Mouse (Mus musculus): Measurements from ENCODE around the gene Ddah1.

Gene Ddah1

GRCm38 (mm10) chr3:145758561-145759378, at the start of gene Ddah1:
Gene Ddah1, plus strand, starts transcription at chr3:145758675.
- DNase-seq (ENCODE audit: low spot score in 2 of 2): no peak

DNA sequence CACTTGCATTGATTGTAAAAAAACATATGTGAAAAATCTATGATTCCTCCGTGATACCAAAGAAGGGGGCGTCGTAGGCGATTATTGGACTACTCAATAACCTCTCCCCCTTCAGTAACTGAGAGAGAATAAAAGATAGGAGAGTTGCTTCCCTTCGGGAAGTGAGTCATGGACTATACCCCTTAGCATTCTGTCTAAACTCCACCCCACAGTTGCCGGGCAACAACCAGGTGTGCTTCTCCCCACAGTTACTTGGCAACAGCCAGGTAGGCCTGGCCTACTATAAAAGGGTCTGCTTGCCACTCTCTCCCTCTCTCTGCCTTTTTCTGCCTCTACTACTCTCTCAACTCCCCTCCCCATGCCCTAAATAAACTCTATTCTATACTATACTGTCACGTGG, 42.6 kb upstream of the Ddah1 start:
- no peak for DNase-seq (ENCODE audit: low spot score in 2 of 2)

- DNase-seq (ENCODE audit: low spot score in 2 of 2): no peak
These were observed 38.8 kb upstream of the Ddah1 start for GRCm38 (mm10) chr3:145719660-145720059.

GRCm38 (mm10) chr3:145725078-145725477, 33.4 kb upstream of the Ddah1 start:
- no peak for DNase-seq (ENCODE audit: low spot score in 2 of 2)

- no peak for DNase-seq (ENCODE audit: low spot score in 2 of 2)
These were observed 30.1 kb upstream of the Ddah1 start for GRCm38 (mm10) chr3:145728336-145728735.

DNA sequence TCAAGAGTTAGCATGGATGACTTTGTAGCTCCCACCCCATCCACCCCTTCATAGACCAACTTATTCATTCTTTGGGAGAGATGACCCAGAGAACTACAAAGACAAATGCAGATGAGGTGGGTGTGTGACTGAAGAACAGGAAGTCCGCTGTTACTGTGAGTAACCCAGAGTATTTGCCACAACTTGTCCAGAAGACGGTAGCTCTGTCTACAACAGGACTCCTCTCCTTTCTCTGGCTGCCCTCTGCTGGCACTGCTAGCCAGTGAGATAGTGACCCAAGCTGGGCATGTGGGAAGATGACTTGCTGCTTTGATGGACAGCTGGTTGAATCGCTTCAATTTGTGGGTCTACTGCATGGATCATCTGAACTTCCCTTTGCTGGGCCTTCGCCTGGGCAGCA, 28.9 kb upstream of the Ddah1 start:
- no peak for DNase-seq (ENCODE audit: low spot score in 2 of 2)

DNA sequence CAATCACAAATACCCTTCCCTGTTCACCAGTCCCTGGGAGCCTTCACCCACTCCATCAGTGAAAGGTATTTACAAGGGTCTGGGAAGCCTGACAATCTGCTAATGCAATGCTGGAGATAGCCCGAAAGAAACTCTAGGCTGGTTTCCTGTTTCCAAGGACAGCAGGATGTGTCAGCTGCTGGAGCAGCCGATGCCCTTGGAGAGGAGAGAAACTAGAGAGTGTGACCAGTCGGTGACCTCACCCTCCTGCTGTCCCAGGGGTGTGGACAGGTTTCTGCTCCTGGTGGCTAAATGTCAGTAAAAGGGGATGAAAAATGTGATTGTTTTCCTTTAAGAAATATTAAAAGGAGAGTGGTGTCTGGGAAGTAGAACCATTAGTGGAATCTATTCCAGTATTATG, 28.4 kb upstream of the Ddah1 start:
- DNase-seq (ENCODE audit: low spot score in 2 of 2): no peak

GRCm38 (mm10) chr3:145734857-145735256, 23.6 kb upstream of the Ddah1 start:
- DNase-seq (ENCODE audit: low spot score in 2 of 2): no peak

- DNase-seq (ENCODE audit: low spot score in 2 of 2): no peak
These were observed 21.9 kb upstream of the Ddah1 start for GRCm38 (mm10) chr3:145736562-145736961.

DNA sequence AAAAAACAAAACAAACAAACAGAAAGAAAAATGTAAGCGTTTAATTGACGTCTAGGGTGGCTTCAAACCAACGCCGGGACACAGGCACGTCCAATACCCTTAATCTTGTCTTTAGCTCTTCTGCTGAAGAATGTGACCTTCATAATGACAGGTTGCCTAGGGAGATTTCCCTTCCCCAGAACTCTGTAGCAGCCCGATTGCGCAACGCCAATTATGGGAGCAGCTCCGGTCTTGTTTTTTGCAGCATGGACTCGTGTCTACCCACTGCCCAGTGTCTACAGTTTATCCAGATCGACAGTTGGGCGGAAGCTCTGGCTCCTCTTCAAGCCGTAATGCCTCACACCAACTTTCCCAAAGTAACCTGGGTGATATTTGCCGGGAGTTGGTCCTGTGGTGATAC, 19.8 kb upstream of the Ddah1 start:
- DNase-seq (ENCODE audit: low spot score in 2 of 2): no peak

DNA sequence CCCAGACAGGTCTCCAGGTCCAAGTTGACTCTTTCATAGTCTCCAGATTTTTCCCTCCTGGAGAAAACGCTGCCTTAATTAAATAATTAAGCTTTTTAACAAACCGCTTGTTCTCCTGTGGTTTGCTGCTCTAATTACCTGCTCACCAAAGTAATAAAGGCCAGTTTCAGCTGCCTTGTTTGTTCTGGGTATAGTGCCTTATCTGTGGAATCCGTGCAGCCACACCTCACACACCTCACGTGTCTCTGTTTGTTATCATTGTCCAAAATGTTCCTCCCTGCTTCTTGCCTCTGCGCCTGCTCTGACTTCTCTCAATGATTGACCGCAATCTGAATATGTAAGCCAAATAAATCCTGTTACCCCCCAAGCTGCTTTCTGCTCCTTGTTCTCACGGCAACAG, 18.6 kb upstream of the Ddah1 start:
- no peak for DNase-seq (ENCODE audit: low spot score in 2 of 2)

- no peak for DNase-seq (ENCODE audit: low spot score in 2 of 2)
These were observed 15.4 kb upstream of the Ddah1 start for GRCm38 (mm10) chr3:145743050-145743449.

DNA sequence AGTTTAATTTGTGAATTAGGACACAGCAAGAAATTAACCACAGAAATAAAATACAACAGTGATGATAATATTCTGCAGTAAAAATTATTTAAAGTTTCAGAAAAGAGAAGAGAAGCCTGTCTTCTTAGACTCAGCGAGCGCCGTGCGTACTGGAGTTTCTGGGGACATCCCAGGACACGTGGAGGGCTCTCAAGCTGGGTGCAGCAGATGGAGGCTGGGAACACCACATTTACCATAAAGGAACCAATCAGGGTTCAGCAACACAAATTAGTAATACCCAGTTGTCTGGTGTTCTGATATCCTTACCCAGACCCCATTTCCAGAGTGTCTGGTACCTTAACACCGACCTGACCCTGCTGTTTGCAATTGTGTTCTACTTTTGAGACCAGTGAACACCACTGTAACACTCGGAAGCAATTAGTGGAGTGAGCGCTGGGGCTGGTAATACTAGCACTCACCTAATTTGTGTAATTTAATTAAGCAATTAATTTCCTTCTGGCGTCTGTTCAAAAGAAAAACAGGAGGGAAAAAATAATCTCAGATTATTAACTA, 14.9 kb upstream of the Ddah1 start:
- no peak for DNase-seq (ENCODE audit: low spot score in 2 of 2)

GRCm38 (mm10) chr3:145748626-145749025, 9.8 kb upstream of the Ddah1 start:
- no peak for DNase-seq (ENCODE audit: low spot score in 2 of 2)

- no peak for DNase-seq (ENCODE audit: low spot score in 2 of 2)
These were observed 2.0 kb upstream of the Ddah1 start for GRCm38 (mm10) chr3:145756457-145756856.

GRCm38 (mm10) chr3:145757177-145757576, 1.3 kb upstream of the Ddah1 start:
- DNase-seq (ENCODE audit: low spot score in 2 of 2): no peak

DNA sequence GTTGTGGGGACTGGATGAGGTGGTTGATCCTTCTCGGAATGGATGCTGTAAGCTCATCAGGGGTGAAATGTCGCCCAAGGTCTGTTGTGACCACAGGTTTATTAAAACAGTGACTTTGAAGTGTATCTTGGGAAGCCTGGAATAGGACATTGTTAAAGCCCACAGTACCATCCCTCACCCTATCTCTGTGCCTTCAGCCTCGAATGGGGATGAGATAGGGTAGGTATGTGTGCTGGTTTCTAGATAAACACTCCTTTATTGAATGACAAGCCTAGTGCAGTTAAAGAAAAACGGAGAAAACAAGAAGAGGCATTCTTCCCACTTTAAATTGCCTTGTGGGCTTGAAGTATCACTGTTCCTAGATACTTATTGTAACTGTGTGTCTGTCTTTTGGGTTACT, 631 bp upstream of the Ddah1 start:
- no peak for DNase-seq (ENCODE audit: low spot score in 2 of 2)

DNA sequence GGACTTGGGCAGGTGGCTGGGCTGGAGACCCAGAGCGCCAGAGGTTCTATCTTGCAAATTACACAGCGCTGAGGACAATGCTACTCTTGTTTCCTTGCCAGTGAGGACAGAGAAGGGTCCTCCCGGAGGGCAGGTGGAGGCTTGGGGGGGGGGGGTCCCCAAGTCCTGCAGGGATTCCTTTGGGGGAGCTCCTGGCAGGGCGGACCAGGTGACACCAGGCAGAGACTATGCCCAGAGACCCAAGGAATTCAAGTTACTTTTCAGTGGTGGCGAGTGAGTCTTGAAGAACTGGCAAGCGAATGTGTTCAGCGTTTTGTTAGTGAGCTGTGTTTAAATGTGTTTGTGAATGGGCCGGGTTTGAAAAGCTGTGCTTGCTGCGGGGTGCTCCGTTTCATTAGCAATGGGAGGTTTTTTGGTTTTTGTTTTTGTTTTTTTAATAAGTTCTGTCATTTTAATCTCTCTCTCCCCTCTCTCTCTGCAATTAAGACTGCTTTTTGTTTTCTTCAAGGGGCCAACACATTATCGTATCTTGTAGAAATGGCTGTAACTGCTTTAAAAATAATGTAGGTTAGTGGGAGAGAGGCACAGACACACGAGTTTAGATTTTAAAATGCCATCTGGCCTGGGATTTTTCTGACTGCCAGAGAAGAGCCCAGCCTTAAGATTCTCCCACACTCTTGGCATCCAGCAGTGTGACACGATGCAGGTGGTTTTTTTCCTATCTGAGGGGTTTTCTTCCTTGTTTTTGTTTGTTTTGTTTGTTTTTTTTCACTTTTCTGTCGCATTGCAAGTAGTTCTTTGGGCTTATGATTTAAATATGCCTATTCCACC, 1.1 kb downstream of the Ddah1 start:
- DNase-seq (ENCODE audit: low spot score in 2 of 2): no peak

DNA sequence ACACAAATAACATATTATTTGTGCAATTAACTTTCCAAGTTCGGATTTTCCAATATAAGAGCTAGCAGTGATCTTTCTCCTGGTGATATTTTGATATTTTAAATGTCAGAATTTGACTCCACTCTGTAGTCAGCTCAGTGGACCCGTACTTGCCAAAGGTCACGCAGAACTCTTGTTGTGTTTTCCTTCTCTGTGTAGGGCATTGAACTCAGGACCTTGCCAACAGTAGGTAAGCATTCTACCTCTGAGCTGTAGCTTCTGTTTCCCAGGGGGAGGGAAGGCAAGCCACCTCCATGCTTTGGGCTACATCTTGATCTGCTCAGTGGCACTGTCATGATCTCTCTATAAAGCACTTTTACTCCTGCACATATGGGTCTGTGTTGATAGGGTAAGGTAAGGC, 2.1 kb downstream of the Ddah1 start:
- no peak for DNase-seq (ENCODE audit: low spot score in 2 of 2)

DNA sequence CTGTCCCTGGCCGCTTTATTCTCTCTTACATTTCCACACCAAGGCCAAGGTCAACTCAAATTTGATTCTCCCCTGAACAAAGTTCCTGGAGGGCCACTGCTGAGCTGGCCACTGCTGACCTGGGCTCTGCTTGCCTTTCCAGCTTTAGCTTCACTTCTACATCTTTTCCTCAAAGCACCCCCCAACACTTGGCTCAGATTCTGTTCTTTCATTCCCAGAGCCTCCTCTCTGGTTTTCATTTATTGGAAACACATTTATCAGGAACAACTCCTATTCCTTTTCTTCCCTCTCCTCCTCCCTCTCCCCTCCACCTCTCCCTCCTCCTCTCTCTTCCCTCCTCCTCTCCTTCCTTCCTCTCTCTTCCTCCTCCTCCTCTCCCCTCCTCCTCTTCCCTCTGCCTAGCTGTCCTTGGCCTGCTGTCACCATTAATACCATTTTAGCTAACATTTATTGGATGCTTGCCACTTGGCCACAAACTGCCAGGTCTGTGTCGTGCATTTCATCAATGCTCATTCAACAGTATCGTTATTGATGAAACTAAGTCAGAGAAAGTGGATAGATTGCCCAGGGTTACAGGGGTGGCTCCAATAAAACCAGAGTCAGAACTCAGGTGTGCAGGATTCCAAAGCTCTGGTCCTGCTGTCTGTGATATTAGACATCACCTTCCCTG, 3.2 kb downstream of the Ddah1 start:
- DNase-seq (ENCODE audit: low spot score in 2 of 2): no peak

DNA sequence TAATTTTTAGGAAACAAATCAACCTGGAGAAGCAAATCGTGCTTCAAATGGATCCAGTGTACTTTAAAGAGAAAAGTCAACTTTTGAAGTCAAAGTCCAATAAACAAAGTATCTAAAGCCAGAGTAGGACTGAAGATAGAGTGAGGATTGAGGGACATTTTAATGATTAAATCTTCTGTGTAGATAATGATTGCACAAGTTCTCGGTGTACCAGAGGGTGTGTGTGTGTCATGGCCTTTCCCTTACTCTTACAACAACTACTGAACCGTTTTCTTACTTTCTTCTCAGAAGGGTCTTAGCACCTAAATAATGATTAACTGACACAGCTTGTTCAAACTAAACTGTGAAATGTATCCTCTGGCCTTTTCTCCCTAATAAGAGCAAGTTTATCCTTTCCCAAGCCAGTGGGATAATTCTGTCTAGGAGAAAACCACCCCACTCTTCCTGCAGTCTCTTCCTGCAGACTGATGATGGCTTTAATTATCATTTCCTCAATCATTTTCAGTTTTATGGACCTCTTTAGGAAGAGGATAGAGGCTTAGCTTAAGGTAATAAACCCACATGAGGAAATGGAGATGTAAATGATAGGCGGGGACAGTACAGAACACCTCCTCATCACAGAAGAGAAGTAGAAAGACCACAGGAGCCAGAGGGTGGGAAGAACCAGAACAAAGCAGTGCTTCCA, 4.6 kb downstream of the Ddah1 start:
- no peak for DNase-seq (ENCODE audit: low spot score in 2 of 2)

DNA sequence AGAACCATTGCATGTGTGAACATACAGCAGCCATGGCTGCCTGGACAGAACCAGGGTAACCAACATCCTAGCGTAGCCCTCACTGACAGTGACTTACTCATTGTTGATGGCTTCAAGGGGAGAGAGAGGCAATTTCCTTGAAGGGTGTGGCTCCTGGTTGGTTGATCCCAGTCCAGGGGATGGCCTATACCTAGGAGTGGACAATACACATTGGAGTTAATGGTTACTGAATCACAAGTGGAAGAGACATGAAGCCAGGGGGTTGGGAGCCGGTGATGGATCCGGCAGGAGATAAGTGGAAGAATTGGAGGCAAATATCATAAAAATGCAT, 5.1 kb downstream of the Ddah1 start:
- no peak for DNase-seq (ENCODE audit: low spot score in 2 of 2)
